Mouse (Mus musculus) gastrocnemius, postnatal 14 days (tissue): ENCODE measurements around the gene Prkcq. TPM values are rescaled to one million over a fixed set of nuclear protein-coding genes. Genes with fewer than 3 reads are reported as not detected.

ENCODE experiments used
- DNase-seq: peaks from one replicate; pipeline ENCODE4 v3.0.0; 2021; ENCODE audit warnings: mixed read lengths
- intact Hi-C: fragments of 180-260 bp; cut with DNase I; formaldehyde crosslinking; loops from one replicate; pipeline ENCODE4 v1.15.1; 2025; ENCODE audit warnings: low total_unique reads
- total RNA-seq, 2 experiments: library from RNA; stranded (reverse); gene quantifications; 2 replicates each; pipeline ENCODE4 v1.2.3; 2021

Gene Prkcq
- total RNA-seq, 2 experiments from 2014 or later = 42.0 to 47.9 TPM

DNA sequence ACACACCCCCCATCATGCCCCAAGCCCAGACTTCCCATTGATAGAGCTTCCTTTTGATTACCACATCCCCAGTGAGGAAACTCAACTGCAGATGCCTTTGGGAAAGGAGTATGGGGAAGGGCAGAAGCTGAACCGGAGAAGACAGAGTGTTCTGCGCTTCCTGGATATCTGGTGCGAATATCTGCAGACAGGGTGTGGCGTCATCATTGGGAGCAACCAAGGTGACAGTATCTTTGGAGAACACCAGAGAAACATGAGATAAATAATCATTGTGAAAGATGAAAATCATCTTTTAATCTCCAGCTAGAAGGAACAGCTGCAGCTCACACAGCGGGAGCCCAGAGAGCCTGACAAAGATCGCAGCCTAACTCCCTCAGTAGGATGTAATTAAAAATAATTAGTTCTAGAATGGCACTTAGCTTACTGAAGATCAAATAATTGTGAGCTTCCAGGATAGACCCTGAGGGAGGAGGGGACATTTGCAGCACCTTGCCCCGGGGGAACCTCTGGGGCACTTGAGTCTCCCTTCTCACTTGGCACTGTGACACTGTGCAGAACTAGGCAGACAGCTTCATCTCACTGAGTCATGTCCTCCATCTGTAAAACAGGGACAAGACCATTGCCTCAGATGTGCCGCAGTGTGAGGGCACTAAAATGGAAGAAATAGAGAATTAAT is 38.5 kb downstream of the Prkcq start:
- intact Hi-C loops = no loop called here
- DNase-seq = no peak

DNA sequence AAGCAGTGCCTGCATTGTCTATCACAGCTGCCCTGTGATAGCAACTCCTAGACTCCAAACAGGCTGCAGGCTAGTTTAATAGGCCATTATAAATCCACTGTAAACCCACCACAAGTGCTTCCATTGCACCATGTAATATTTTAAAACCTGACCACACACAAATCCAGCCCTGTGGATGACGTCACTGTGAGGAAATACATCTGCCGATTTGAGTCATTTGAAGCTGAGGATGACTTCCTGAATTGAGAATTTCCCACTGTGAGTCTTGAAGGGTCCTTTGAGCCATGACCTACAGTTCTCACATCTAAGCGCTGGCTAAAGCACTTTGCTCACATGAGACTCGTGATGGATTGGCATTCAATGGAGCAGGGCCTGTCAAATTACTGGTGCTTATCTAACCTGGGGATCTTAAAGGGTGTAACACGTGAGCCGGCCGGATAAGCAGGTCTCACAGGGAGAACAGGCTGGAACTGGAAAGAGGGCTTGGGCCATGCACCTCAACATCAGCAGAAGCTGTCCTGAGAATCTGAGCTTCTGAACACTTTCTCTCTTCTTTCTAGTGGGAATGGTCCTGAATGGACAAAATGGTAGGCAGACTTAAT is 40.2 kb downstream of the Prkcq start:
- intact Hi-C loops = no loop called here
- no peak for DNase-seq

DNA sequence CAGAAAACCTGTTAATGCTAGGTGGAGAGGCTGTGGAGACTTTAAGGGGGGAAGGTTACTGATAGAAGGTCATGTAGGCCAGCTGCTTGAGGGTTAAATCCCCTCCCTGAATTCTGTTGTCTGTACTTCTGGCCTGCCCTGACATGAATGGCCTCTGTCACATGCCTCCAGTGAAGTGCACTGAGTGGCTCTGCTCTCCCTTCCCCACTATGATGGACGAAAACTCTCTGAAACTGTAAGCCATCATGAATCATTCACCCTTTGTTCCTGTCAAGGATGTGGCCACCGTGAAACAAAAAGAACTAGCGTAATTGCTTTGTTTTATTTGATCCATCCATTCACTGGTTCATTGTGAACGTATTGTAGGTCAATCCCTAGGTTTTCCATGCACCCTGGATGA is 44.5 kb downstream of the Prkcq start:
- DNase-seq = no peak
- intact Hi-C loops = no loop called here

DNA sequence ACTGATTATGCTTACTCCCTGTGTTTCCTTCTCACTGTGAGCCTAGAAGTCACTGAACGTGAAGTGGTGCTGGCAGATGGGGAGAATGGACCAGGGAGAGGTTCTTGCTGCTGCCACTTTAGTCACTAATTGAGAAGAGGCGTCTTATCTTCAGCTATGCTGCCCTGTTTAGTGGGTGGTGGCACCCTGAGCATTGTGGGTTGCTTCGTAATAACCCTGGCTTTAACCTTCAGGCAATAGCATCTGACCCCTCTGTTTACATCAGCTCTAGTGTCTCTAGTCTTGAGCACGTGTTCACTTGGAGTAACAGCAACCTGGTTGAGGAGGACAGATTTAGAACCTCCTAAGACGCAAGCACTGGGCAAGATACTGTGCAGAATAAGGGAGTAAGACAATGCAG is 44.9 kb downstream of the Prkcq start:
- intact Hi-C loops = no loop called here

DNA sequence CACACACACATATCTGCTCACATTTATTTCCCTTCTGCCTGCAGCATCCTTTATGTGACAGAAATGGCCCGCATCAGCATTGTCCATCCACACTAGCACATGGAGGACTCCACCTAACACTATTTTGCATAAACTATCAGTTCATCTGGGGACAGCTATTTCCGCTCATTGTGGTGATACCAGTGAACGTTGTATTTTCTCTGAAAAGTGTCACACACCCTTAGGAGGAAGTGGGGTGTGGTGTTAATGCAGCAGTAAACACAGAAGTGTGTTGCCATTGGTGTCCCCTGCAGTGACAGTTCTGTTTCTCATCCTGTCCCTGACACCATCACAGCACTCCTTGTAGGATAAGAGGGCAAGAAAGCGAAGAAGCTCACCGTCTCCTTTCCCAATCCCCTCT is 46.2 kb downstream of the Prkcq start:
- no peak for DNase-seq
- intact Hi-C loops = no loop called here

More for the DNA sequence above, 44.9 kb downstream of the Prkcq start:
- DNase-seq = no peak

DNA sequence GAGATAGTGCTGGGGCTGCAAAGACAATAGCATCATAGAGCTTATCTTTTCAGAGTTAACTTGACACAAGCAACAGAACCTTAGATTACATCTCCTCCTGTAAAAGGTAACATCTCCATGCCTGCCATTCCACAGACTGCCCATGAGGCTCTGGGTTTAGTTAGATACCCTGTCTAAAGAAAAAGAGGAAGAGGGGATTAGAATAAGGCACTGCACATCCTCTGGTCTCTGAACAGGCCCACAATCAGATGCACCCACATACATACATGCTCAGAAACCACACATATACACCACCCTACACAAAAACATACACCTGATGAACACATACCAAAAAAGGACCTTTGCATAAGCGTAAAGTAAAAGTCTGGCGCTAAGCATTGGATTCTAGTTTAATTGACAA is 47.4 kb downstream of the Prkcq start:
- intact Hi-C loops = no loop called here
- no peak for DNase-seq

DNA sequence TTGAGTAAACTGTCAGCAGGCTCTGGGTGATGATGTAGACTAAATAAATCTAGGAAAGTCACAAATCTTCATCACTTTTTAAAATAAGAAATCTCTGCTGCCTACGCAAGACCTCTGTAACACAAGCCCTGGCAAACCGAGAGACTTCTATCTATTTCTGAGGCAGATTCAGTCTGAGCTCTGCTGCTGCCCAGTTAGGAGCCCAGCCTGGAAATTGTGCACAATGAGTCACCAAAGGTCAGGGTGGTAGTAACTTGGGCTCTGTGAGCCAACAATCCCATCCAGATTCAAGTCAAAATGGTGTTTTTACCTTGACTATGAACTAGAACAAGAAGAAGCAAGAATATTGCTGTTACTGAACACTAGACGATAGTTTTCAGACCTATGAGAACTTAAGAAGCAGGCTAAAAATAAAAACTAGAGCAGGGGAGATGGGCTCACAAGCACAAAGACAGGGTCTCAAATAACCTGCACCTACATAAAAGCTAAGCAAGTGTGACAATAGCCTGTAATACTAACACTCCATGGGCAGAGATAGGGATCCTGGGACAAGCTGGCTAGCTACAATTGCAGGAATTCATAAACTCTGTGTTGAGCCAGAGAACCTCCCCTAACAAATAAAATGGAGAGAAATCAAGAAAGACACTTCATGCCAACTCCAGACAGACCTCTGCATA is 53.0 kb downstream of the Prkcq start:
- DNase-seq = no peak
- intact Hi-C loops = no loop called here

DNA sequence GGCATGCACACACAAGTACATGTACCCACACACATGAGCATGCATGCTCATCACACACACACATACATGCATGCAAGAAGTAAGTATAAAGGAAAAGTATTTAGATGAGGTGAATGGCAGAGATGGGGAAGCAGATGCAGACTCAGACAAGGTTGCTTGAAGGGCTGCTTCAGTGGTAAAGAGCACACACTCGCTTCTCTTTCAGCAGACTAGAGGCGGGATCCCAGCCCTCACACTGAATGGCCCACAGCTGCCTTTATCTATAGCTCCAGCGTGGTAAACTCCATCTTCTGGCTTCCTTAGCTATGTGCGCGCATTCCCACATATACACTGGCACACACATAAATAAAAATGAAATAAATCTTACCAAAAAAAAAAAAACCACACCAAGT is 53.6 kb downstream of the Prkcq start:
- no peak for DNase-seq
- intact Hi-C loops = no loop called here

DNA sequence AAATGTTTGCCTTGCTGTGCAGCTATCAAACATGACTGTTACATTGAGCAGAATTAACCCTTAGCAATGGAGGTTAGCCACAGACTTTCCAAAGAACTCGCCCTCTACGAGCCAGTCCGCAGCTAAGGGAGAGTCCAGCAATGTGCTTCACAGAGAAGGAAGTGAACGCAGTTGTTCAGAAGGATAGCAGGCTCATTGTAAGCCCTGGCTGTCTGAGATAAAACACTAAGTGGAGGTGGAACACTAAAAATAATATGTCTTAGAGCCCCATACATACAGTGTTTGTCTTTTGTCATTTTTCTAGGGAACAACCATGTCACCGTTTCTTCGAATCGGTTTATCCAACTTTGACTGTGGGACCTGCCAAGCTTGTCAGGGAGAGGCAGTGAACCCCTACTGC is 54.6 kb downstream of the Prkcq start:
- DNase-seq = no peak

DNA sequence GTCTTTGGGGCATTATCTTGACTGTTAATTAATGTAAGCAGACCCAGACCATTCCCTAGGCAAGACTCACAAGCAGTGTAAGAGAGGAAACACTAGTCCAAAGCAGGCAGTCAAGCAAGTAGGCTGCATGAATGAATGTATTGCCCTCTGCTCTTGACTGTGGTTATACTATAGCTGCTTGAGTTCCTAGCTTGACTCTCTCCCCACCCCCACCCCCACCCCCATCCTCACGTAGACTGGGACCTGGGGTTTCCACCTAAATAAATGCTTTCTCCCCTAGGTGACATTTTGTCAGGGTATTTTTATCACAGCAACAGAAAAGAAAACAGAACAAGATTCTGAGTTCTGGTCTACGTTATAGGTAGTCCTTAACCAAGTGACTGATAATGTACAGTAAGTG is 57.2 kb downstream of the Prkcq start:
- DNase-seq = no peak
- intact Hi-C loops = no loop called here

More for the DNA sequence above, 54.6 kb downstream of the Prkcq start:
- intact Hi-C loops = no loop called here

DNA sequence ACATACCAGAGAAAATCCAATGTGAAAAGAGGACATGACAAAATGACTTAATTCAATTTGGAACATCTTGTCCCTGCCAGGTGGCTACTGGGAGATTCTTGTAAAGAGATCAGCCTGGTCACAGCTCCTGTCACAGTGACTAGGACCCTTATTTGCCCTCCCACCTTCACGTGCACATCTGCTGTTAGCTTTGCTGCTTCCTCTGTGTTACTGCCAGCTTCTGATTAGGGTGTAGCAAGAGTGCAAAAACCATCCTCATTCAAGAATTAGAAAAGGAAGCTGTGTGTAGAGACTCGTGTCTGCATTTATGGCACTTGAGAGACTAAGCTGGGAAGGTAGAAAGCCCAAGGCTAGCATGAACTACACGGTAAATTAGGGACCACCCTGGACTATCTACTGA is 59.2 kb downstream of the Prkcq start:
- intact Hi-C loops = no loop called here
- no peak for DNase-seq

DNA sequence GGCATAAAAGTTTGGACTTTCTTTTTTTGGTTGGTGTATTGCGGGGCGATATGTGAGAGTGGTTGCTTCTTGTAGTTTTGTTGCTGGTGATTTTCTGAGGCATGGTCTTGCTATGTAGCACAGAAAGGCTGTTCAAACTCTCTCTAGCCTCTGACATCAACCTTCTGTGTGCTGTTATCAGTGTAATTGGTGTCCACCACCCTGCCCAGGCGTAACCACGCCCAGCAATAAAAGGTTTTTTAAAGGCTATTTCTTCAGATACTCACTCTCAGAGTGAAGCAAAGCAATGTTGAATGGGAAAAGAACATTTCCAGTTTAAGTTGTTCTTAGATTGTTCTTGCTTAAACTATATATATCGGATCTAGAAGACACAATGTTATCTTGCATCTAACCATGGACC is 60.1 kb downstream of the Prkcq start:
- intact Hi-C loops = no loop called here
- DNase-seq = no peak

DNA sequence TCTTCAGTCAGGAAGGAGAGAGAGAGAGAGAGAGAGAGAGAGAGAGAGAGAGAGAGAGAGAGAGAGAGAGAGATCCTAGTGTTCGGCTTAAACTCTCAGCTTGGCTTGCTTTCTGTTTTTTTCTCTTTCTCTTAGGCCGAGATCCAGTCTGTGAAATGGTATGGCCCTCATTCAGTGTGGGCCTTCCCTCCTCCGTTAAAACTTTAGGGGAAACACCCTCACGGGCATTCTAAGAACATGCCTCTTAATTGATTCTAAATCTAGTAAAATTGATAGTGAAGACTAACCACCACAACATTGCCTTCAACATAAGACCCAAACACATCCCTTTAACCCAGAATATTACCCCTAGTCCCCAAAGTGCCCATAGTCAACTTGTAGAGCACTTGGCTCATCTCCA is 66.3 kb downstream of the Prkcq start:
- intact Hi-C loops = no loop called here
- DNase-seq = no peak

DNA sequence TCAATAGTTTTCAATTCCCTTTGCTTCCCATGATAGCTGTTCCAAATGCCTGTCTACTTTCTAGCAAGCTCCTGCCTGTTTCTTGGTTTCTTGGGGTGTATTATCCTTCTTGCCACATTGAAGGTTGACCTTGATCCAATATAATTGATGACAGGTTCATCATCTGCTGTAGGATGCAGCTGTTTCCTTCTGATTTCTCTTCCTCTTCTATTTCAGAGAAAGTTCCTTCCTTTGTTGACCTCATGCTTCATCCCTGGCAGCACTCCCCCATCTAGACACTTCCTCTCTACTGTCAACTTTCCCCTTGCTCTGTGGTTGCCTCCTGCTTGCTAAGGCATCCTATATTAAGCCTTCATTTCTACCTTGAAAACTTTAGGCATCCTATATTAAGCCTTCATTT is 67.6 kb downstream of the Prkcq start:
- DNase-seq = no peak
- intact Hi-C loops = no loop called here

DNA sequence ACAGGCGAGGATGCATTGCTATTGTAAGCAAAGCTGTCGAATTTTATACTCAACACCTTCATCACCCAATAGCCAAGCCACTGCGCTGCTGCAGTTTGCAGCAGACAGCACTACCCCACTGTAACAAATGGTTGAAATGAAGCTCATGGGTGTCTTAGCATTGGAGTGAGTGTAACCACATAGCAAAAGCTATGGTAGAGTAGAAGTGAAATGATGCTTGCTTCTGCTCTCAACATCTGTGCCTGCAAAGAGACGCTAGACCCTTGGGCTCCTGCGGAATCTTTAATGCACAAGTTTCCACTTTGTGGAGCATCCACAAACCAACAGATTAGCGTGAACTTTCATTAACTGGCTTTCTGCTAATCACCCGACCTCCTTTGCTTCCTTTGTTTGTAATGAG is 74.0 kb downstream of the Prkcq start:
- DNase-seq = no peak
- intact Hi-C loops = no loop called here

DNA sequence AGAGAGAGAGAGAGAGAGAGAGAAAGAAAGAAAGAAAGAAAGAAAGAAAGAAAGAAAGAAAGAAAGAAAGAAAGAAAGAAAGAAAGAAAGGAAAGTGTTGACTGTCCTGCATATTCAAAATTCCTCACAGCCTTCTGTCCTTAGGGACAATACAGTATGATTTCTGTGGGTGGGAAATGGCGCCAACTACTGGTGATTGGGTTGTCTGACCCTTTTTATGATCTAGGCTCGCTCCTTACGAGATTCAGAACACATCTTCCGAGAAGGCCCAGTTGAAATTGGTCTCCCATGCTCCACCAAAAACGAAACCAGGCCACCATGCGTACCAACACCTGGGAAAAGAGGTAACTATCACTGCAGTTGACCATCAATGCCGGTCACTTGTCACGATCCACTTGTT is 82.0 kb downstream of the Prkcq start:
- intact Hi-C loops = loop anchor here (5.0 to 10.0 kb wide), 2 partner anchors 79 to 142 kb away; partner anchors contain the start of gene Prkcq
- DNase-seq = peak; percentile 43

DNA sequence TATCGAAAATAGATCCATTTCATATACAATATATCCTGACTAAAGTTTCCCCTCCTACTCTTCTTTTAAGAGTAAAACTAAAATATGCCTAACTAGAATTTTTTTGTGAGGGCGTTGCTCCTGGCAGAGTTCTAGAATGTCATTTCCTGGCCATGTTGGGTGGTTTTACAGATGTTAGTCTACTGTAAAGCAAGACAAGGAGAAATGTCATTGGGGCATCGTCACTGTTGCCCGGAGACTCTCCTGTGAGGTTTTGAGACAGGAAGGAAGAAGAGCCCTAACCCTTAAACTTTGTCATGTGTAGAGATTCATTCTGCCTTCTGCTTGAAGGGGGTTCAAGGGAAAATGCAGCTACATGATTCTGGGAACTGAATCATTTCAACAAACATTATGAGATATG is 82.5 kb downstream of the Prkcq start:
- DNase-seq = no peak
- intact Hi-C loops = loop anchor here (5.0 to 10.0 kb wide), 2 partner anchors 80 to 142 kb away; partner anchors contain the start of gene Prkcq

DNA sequence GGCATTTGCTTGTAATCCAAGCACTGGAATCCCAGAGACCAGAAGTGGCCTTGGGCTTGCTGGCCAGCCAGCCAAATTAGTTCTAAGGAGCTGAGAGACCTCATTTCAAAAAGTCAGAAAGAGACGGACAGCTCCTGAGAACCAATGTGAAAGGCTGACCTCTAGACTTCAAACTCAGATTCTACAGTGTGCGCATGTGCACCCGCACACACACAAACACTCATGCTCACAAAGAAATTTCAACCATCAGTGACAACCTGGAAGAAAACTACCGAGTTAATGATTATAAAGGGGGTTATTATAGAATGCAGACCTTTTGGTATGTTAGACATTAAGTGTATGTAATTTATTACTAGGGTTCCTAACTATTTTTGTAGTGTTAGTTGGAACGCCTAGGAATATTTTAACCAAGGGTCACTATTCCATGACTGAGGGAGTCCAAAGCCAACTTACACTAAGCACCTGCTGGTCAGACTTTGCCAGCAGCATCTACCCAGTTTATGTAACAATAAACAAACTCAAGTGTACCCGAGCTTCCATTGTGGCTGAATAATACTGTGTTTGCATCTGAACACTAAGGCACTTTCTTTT is 85.4 kb downstream of the Prkcq start:
- intact Hi-C loops = loop anchor here (10.0 kb wide), 1 partner anchor 83 kb away; the partner anchor contains the start of gene Prkcq

DNA sequence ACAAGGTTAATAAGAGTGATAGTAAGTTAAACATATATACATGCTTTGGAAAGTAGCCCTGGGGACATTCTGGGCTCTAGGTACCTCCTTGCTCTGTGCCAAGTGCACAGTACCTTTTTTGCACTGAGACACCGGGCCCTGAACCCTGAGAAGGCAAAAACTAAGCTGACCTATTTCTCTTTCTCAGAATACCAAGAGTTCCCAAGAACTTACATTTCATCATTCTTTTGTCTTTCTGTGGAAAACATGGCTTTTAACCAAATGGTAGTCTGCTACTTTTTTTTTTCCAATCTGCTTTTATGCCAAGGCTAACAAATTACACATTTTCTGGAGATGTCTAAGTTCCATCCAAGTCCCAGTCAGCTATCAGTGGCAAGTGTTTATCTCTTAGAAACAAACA is 86.3 kb downstream of the Prkcq start:
- intact Hi-C loops = loop anchor here (10.0 kb wide), 1 partner anchor 83 kb away; the partner anchor contains the start of gene Prkcq
- no peak for DNase-seq

More for the DNA sequence above, 85.4 kb downstream of the Prkcq start:
- DNase-seq = no peak

DNA sequence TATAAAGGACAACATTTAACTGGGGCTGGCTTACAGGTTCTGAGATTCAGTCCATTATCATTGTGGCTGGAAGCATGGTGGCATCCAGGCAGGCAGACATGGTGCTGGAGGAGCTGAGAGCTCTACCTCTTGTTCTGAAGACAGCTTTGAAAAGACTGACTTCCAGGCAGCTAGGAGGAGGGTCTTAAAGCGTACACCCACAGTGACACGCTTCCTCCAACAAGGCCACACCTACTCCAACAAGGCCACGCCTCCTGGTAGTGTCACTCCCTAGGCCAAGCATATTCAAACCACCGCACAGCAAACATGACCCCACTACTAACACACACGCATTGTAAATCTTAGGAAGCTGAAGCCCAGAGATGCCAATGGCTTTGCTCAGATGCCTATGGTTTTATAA is 87.5 kb downstream of the Prkcq start:
- DNase-seq = no peak
- intact Hi-C loops = loop anchor here (10.0 kb wide), 1 partner anchor 85 kb away; the partner anchor contains the start of gene Prkcq
